Mouse (Mus musculus): Measurements from ENCODE around the gene Smoc2.

Gene Smoc2

GRCm38 (mm10) chr17:14346891-14347290 is 67.6 kb downstream of the Smoc2 start:
- no peak for DNase-seq (ENCODE audit: low read depth in 2 of 2, low spot score in 2 of 2)

- no peak for DNase-seq (ENCODE audit: low read depth in 2 of 2, low spot score in 2 of 2)
These were observed 69.9 kb downstream of the Smoc2 start for GRCm38 (mm10) chr17:14349086-14349814.

GRCm38 (mm10) chr17:14353219-14354079 is 74.1 kb downstream of the Smoc2 start:
- no peak for DNase-seq (ENCODE audit: low read depth in 2 of 2, low spot score in 2 of 2)

- DNase-seq (ENCODE audit: low read depth in 2 of 2, low spot score in 2 of 2), result no peak
These were observed 82.2 kb downstream of the Smoc2 start for GRCm38 (mm10) chr17:14361511-14361910.

DNA sequence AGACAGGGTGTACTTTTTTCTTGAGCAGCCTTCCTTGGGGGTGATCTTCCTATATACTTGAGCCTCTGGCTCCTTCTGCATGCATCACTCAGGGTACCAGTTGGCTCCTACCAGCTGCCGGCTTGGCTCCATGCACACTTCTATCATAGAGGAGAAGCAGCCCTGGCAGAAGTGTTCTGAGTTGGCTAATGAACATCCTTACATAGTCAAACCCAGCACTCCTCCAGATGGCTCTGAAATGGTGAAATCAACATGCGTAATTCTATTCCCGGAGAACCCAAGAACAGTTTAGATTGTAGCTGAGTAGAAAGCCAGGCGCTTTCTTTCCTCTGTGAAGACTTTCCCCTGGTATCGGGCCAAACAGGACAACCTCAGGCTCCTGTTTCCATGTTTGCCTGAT is 91.2 kb downstream of the Smoc2 start:
- no peak for DNase-seq (ENCODE audit: low read depth in 2 of 2, low spot score in 2 of 2)

DNA sequence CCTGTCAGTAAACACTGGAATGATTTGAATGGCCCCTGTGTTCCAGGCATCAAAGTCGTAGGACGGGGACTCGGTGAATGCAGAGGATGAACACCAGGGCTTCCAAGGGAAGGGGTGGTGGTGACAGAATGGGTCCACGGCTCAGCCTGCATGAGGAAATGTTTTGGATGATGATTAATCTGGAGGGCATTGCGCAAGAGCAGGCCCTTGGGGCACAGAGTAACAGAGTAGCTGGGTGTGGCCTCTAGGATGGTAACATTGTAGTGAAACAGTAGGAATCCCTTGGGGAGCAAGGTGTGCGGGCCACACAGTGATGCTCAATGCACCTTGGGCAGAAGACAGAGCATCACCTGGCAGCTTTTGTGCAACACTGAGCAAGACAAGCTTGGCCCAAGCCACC is 92.3 kb downstream of the Smoc2 start:
- no peak for DNase-seq (ENCODE audit: low read depth in 2 of 2, low spot score in 2 of 2)

GRCm38 (mm10) chr17:14372324-14373145 is 93.2 kb downstream of the Smoc2 start:
- DNase-seq (ENCODE audit: low read depth in 2 of 2, low spot score in 2 of 2), result no peak

DNA sequence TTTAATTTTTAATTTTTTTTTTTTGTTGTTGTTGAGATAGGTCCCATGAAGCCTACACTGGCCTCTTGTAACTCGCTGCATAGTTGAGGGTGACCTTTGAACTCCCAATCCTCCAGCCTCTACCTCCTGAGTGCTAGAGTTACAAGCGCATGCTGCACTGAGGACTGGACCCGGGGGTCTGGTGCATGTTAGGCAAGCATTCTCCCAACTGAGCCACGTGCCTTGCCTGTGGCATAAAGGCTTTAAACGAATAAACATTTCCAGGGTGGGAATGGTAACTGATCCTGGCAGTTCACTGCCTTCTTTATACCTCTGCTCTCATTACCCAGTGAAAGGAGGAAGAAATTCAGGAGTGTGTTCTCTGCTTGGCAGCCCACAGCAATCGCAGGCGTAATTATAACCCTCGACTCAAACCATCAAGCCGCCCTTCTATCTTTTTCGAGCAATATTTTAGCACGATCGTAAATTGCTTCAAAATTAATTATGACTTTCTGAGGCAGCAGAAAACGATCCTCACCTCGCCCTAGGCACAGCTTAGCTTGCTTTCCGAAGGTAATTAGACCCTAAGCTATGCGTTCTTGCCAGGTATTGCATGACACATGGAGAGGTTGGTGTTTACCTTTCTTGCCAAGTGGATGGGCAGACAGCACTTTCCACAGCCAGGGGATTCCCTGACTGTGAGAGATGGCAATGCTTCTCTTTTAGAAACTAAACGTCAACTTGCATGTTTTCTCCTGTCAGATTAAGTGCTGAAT is 99.6 kb downstream of the Smoc2 start:
- DNase-seq (ENCODE audit: low read depth in 2 of 2, low spot score in 2 of 2), result no peak

DNA sequence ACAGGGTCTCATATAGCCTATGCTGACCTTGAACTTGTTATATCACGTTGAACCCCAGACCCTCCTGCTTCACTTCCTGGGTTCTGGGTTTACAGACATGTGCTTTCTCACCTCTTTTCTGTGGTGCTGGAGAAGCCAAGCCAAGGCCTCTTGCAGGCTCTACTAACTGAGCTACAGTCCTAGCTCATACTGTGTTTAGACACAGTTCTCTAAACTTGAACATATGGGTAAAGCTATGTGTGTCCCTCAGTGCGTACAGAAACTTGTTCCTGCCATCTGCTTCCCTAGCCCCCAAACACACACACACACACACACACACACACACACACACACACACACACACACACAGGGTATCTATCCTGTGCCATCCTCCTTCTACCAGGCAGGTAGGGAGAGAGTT is 100.2 kb downstream of the Smoc2 start:
- DNase-seq (ENCODE audit: low read depth in 2 of 2, low spot score in 2 of 2), result no peak

DNA sequence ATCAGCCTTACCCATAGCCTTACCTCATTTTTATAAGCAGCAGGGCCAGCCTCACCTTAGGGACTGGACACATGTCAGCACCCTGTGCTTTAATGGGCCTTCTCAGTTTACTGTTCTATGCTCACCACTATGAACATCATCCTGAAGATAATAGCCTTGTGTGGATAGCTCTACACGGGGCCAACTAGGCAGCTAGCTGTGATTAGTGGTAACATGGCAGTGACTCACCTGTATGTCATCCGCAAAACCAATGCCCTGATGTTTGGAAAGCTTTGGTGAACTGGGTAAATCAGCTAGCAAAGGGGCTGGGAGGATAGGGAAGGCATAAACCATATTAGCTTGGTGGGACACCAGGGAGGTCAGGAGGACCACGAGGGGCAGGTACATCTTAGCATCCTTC is 100.7 kb downstream of the Smoc2 start:
- DNase-seq (ENCODE audit: low read depth in 2 of 2, low spot score in 2 of 2), result no peak

DNA sequence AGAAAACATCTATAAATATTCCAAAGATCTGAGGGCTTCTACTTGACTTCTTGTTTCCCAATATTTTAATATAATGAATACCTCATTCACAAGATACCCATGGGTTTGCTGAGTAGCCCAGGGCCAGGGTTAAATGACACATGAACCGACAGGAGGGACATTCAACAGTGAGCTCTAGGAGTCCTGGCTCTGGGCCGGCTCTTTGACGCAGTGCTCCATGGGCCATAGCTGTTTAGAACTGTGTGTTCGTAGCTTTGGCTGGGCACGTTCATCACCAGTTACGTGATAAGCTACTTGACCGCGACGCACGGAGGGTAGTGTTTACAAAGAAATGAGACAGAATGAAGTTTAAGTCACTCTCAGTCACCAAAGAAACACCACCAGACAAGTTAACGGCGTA is 101.2 kb downstream of the Smoc2 start:
- DNase-seq (ENCODE audit: low read depth in 2 of 2, low spot score in 2 of 2), result no peak

GRCm38 (mm10) chr17:14381482-14381881 is 102.2 kb downstream of the Smoc2 start:
- DNase-seq (ENCODE audit: low read depth in 2 of 2, low spot score in 2 of 2), result no peak

DNA sequence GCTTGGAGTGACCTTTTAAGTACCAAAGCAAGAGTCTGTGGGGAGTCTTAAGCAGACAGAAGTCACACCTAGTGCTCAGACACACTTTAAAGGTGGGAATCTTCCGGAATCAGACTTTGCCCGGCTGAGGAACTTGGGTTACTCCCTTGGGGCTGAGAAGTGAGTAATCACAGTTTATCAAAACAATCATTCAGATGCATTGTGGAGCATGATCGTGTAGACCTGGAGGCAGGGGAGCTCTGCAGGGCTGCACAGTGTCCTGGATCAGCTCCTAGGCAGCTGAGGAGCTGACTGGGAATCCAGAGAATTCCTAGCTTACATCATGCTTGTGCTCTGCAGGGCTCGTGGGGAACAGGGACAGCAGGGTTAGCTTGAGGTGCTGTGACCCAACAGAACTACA is 104.7 kb downstream of the Smoc2 start:
- no peak for DNase-seq (ENCODE audit: low read depth in 2 of 2, low spot score in 2 of 2)

- no peak for DNase-seq (ENCODE audit: low read depth in 2 of 2, low spot score in 2 of 2)
These were observed 105.7 kb downstream of the Smoc2 start for GRCm38 (mm10) chr17:14384980-14385379.

GRCm38 (mm10) chr17:14387261-14387660 is 108.0 kb downstream of the Smoc2 start:
- no peak for DNase-seq (ENCODE audit: low read depth in 2 of 2, low spot score in 2 of 2)

GRCm38 (mm10) chr17:14392443-14392842 is 113.1 kb downstream of the Smoc2 start:
- no peak for DNase-seq (ENCODE audit: low read depth in 2 of 2, low spot score in 2 of 2)

- DNase-seq (ENCODE audit: low read depth in 2 of 2, low spot score in 2 of 2), result no peak
These were observed 115.6 kb downstream of the Smoc2 start for GRCm38 (mm10) chr17:14394861-14395260.

- no peak for DNase-seq (ENCODE audit: low read depth in 2 of 2, low spot score in 2 of 2)
These were observed 118.2 kb downstream of the Smoc2 start for GRCm38 (mm10) chr17:14397456-14397855.

GRCm38 (mm10) chr17:14398650-14399424 is 119.5 kb downstream of the Smoc2 start:
- no peak for DNase-seq (ENCODE audit: low read depth in 2 of 2, low spot score in 2 of 2)

GRCm38 (mm10) chr17:14400960-14401359 is 121.7 kb downstream of the Smoc2 start:
- DNase-seq (ENCODE audit: low read depth in 2 of 2, low spot score in 2 of 2), result no peak
